Mouse (Mus musculus) kidney, adult 18-20 months (tissue): ENCODE measurements around the gene Ces2a.

Experiments
- DNase-seq: peaks from one replicate; pipeline ENCODE4 v3.0.0; 2021

The Ces2a gene

GRCm38 (mm10) chr8:104733753-104734152 is at the start of gene Ces2a:
Gene Ces2a (plus strand): TSS chr8:104734003.
- DNase-seq = no peak

GRCm38 (mm10) chr8:104688433-104688832 is 45.4 kb upstream of the Ces2a start:
- no peak for DNase-seq

- DNase-seq = no peak
Measured at GRCm38 (mm10) chr8:104698556-104698955, 35.2 kb upstream of the Ces2a start.

- DNase-seq = no peak
Measured at GRCm38 (mm10) chr8:104701900-104702299, 31.9 kb upstream of the Ces2a start.

- no peak for DNase-seq
Measured at GRCm38 (mm10) chr8:104721166-104721565, 12.6 kb upstream of the Ces2a start.

- no peak for DNase-seq
Measured at GRCm38 (mm10) chr8:104731451-104731850, 2.4 kb upstream of the Ces2a start.

- no peak for DNase-seq
Measured at GRCm38 (mm10) chr8:104731969-104732368, 1.8 kb upstream of the Ces2a start.

GRCm38 (mm10) chr8:104742039-104742438 is 8.2 kb downstream of the Ces2a start:
- no peak for DNase-seq

GRCm38 (mm10) chr8:104743410-104743809 is 9.6 kb downstream of the Ces2a start:
- no peak for DNase-seq

- DNase-seq = no peak
Measured at GRCm38 (mm10) chr8:104752818-104753217, 19.0 kb downstream of the Ces2a start.

- DNase-seq = no peak
Measured at GRCm38 (mm10) chr8:104757621-104758020, 23.8 kb downstream of the Ces2a start.

GRCm38 (mm10) chr8:104758209-104758608 is 24.4 kb downstream of the Ces2a start:
- DNase-seq = no peak

- no peak for DNase-seq
Measured at GRCm38 (mm10) chr8:104761126-104761525, 27.3 kb downstream of the Ces2a start.

GRCm38 (mm10) chr8:104766485-104766884 is 32.7 kb downstream of the Ces2a start:
- DNase-seq = no peak

GRCm38 (mm10) chr8:104770365-104770764 is 36.6 kb downstream of the Ces2a start:
- DNase-seq = no peak

- no peak for DNase-seq
Measured at GRCm38 (mm10) chr8:104787049-104787448, 53.2 kb downstream of the Ces2a start.

GRCm38 (mm10) chr8:104788929-104789328 is 55.1 kb downstream of the Ces2a start:
- DNase-seq = no peak

- DNase-seq = peak; percentile 16
Measured at GRCm38 (mm10) chr8:104789886-104790680, 56.3 kb downstream of the Ces2a start.
